Mouse (Mus musculus) layer of hippocampus, postnatal 36 days (tissue): ENCODE measurements at regions not wholly inside any gene's neighbourhood (a gene's known extent, or its start where the extent isn't known, plus 50 kb on each side); places are given as distances from the start of the nearest gene placed in this dataset.
"Not testable (repeated sequence)": the region's sequence is repeated elsewhere in the genome, so short reads cannot be mapped to it uniquely, and the experiment has no call there.

ENCODE experiments used
- DNase-seq, 2 experiments: peaks; one replicate each; pipeline ENCODE4 v3.0.0; 2022

- no peak for DNase-seq
Observed at GRCm38 (mm10) chr4:7921503-7921902, 317.3 kb downstream of the Car8 start.

- no peak for DNase-seq
Observed at GRCm38 (mm10) chr4:7913191-7913590, 325.6 kb downstream of the Car8 start.

- no peak for DNase-seq
Observed at GRCm38 (mm10) chr4:7912675-7913074, 326.2 kb downstream of the Car8 start.

- DNase-seq = no peak
Observed at GRCm38 (mm10) chr4:7903130-7903529, 335.7 kb downstream of the Car8 start.

DNA sequence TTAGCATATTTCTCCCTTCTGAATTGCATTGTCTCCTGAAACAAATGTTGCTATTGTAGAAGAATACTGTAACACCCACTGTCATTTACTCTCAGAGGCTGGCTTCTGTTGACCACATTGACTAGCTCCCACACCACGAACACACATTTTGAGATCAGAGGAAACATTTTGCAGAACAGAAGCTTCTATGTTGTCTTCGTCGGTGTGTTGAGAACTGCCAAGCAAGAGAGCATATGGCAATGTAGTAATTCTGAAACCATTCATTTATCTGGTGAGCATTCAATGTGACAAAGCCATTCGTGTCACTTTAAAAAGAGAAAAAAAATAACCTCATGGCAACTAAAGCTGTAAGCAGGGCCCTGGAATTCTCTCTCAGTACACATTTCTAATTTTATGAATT lies 343.9 kb downstream of the Car8 start:
- DNase-seq = peak; percentile 4 to 7

DNA sequence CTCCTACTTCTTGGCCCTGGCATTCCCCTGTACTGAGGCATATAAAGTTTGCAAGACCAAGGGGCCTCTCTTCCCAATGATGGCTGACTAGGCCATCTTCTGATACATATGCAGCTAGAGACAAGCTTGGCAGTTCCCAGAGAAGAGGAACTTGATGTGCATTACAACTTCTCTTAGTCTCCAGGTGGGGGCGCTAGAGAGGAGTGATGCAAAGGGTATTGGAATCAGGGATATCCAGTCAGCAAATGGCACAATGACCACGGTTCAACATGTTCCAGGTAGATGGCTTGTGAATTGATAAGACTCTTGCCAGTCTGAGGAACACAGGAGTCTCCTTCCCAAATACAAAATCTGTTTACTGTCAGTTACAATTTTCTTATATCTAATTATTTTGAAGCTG lies 347.7 kb downstream of the Car8 start:
- DNase-seq = no peak

GRCm38 (mm10) chr4:7854518-7854917 lies 384.3 kb downstream of the Car8 start:
- no peak for DNase-seq

DNA sequence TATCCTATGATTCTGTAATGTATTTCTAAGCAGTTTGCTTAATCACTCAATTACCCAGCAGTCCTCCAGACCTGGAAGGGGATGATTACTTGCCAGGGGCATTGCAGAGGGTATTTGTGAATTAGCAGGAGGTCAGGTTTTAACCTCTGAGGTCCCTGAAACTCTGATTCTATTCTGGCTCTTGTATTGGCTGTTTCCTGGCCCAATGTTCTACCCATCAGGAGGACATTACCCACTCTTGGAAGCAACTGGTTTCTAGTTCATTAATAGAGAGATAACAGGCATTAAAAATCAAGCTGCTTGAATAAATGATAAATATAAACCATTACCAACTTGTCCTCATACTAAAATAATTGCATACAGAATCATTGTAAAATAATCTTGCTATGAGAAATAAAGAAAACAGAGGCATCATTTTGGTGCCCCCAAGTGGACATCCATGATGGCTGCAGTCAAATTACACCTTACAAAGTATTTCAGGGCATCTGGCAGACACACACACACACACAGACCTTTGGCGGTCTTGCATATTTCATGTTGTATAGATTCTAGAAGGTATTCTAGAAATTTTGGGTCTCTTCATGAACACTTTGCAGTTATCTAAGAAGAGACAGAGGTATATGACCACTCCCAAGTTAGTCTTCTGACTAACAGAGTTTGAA lies 385.6 kb downstream of the Car8 start:
- DNase-seq = peak; percentile 10 to 25

GRCm38 (mm10) chr4:7852006-7852615 lies 386.7 kb downstream of the Car8 start:
- DNase-seq = no peak

- DNase-seq = no peak
Observed at GRCm38 (mm10) chr4:7847411-7847810, 391.4 kb downstream of the Car8 start.

DNA sequence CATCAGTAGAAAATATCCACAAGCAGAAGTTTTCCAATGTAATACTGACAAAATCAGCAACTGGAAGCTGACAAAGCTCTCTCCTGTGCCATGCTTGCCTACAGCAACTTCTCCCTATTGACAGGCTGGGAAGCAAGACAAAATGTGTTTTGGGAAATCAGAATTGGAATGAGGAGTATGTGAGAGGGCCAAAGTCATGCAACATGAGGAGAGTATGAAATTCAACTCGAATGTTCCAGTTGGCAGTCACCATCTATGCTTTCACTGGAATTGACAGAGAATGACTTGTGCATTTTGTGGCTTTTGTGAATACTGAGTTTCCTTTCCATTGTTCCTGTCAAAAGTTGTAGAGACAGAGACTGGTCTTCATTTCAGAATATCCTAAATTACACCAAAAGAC lies 409.7 kb downstream of the Car8 start:
- no peak for DNase-seq

DNA sequence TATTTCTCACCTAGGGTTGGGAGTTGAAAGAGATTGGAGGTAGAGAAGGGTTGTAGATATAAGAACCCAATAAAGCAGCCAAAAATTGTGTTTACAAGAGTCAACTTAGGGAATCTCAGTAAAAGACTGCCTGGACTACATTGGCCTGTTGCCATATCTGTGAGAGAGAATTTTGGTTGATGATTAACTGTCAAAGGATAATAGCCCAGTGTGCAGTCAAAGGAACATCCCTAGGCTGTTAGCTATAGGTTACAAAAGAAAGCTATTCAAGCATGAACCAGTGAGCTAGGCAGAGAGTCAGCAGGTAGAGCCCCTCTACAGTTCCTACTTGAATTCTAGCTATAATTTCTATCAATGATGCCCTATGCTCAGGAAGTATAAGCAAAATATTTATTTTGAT lies 419.0 kb downstream of the Car8 start:
- DNase-seq = no peak

- DNase-seq = not testable (repeated sequence)
Observed at GRCm38 (mm10) chr4:7777761-7778160, 461.1 kb downstream of the Car8 start.

DNA sequence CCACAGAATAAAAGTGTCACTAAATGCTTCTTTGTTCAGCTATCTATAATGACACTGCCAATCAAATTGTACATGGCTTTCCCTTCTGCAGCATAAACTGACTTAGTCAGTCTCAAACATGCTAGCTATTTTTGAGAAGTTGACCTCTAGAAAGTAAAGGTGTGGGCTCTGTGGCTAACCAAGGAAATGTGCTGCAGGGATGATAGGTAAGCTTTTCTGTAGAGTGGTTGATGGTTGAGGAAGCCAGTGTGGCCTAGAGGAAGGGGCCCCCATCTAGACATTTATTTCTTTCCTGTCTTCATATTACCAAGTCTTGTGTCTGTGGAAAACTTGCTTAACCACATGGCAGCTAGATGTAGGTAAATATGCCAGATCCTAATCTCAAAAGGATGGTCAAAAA lies 483.4 kb downstream of the Car8 start:
- no peak for DNase-seq

DNA sequence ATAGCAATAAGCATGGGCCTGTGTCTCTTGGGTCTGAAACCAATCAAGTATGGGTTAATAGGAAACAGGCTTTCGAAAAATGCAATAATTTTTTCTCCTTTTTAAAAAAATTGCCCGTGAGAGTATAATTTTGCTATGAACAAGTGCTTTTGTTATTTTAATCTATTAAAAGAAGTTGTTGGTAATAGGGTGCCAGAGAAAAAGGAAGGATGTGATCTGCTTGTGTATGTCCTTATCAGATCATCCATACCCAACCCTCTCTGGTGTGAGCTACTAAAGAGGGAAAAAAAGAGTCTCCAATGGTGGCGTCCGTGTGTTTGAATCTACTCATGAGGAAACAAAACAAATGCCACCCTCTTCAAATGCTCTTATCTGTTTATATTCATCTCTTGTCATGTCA lies 484.9 kb downstream of the Car8 start:
- DNase-seq = no peak

DNA sequence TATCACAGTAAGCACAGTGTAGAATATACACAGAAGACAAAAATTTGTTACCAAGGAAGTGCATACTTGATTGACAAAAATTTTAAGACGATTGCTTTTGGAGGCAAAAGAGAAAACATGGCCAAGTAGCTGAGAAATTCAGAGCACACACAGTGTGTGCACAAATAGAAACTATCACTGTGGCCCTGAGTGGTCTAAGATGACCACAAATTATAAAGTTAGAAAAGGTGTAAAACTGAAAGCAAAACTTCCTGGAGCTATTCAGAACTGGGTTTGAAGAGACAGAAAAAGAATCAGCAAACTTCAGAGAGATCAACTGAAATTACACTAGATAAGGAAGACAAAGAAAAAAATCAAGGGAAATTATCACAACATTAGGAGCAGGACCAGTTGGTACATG lies 487.6 kb downstream of the Car8 start:
- no peak for DNase-seq

- no peak for DNase-seq
Observed at GRCm38 (mm10) chr4:7722893-7723292, 515.9 kb downstream of the Car8 start.

DNA sequence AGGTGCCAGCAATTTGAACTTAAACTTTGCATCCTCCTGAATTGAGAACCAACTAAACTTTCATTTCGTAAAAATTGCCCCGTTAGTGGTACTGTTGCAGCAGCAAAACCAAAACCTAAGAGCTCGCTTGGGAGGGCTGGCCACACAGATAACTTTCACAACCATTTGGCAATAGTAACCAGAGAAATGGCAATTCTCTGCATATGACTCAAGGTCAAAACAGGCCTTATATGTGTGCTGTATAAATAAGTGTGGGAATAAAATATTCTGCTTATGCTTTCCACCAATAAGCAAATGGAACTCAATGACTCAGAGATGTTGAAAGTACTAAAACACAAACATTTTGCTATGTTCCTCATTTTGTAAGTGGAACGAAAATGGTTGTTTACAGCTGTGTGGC lies 550.3 kb downstream of the Car8 start:
- no peak for DNase-seq

DNA sequence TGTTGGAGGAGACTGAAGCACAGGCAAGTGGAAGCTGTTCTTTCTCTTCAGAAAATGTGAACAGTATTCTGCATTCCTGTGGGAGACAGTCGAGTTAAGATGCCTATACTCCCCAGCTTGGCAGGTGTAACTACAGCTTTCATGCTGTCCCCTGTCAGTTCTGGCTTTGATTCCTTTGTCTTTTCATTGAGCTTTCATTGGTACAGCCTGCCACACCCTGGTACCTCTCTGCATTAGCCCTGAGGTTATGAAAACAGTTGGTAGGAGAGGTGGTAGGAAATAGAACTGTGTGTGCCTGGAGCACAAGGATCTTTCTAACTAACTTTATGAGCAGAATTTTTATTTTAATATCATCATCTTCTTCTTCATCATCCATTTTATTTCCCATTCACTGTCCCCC lies 551.6 kb downstream of the Car8 start:
- DNase-seq = no peak

GRCm38 (mm10) chr4:7670795-7671105 lies 568.1 kb downstream of the Car8 start:
- DNase-seq = no peak

DNA sequence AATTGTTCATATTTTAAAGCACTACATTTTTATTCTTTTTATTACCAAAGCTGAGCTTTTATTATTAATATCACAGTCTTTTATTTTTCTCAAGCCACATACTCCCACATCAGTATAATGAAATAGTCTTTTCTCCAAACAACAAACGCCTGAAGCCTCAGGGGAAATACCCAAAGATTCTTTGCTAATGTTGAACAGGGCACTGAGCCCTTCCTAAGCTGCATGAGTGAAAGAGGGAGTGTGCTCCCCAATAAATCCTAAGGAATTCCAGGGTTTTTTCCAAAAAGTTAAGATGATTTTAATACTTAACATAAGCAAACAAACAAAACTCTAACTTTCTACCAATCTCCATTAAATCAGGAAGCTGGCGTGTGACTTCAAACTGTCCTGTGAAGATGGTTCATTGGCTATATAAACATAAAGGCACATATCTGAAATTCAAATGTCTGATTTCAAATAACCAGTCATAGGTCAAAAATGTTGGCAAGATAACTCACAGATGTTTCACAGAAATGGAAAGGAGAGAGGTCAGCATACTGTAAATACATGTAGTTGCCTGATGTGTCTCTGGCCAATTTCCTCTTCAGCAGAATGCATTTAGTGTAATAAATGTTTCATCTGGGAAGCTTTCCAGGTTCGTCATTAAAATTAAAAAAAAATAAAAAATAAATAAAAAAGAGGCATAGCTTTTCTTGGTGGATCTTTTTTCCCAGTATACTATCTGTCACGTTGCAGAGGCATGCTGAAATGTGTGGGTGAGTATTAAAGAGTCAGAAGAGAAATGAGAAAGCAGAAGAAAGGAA lies 568.6 kb downstream of the Car8 start:
- no peak for DNase-seq

GRCm38 (mm10) chr4:7666935-7667594 lies 571.8 kb downstream of the Car8 start:
- no peak for DNase-seq

DNA sequence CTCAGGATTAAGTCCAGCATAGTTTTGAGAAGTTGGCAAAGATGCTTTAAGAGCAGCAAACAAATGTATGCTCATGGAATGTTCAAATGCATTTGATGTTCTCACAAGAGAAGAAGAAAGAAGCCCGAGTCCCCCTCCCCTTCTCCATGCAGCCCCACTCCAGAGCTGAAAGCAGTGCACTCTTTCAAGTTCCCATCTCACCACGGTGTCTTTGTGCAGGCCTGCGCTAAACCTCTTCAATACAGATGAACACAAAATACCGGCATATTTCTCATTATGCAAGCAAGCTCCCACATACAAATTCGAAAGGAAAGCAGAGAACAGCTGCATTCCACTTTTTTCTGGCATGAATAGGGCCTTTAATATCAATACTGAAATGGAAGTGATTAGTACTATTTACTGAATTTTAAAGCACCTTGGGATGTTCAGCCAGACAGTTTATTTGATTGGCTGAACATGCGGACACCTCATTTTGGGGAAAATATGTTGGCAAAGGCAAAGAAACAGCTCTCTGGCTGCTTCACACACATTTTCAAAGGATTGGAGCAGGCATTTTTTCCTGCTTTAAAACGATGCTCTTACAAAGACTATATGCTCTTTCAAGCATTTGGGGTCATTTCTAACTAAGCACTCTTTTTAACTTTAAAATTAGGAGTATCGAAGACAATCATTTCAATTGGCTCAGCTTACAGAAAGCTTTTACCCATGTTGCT lies 595.8 kb downstream of the Car8 start:
- DNase-seq = peak; percentile 11 to 25
